Mouse (Mus musculus): ENCODE data around the gene Mras. TPM values are rescaled to one million over a fixed set of nuclear protein-coding genes. Genes with fewer than 3 reads are reported as not detected.

Gene Mras
- polyA plus RNA-seq (2017; shearing (Covaris generic)): not detected

GRCm38 (mm10) chr9:99437031-99437764 is at the start of gene Mras:
Gene Mras (minus strand): TSS chr9:99437381.

GRCm38 (mm10) chr9:99451161-99451560 is 14.0 kb upstream of the Mras start, which contains the start of gene Nme9:
Gene Nme9 (plus strand): TSS chr9:99451475.

GRCm38 (mm10) chr9:99357921-99358692 is 79.1 kb downstream of the Mras start, which contains the start of gene Esyt3:
Gene Esyt3 (minus strand): TSS chr9:99358557.

Other genes with a start within 250 kb of the Mras start
- not detected for gene Faiml, start 200.1 kb downstream of the Mras start, polyA plus RNA-seq (2017; shearing (Covaris generic))
- gene Cep70, start 194.0 kb downstream of the Mras start, polyA plus RNA-seq (2017; shearing (Covaris generic)): 11.2 TPM
- gene Esyt3, start 78.8 kb downstream of the Mras start, polyA plus RNA-seq (2017; shearing (Covaris generic)): not detected
- not detected for gene Nme9, start 14.1 kb upstream of the Mras start, polyA plus RNA-seq (2017; shearing (Covaris generic))
- gene Armc8, start 131.5 kb upstream of the Mras start, polyA plus RNA-seq (2017; shearing (Covaris generic)): 31.2 TPM
- gene Dbr1, start 138.4 kb upstream of the Mras start, polyA plus RNA-seq (2017; shearing (Covaris generic)): 40.0 TPM
- gene A4gnt, start 175.1 kb upstream of the Mras start, polyA plus RNA-seq (2017; shearing (Covaris generic)): not detected
- gene Dzip1l, start 192.1 kb upstream of the Mras start, polyA plus RNA-seq (2017; shearing (Covaris generic)): not detected